Mouse (Mus musculus): ENCODE data around the gene Gm11733. TPM values are rescaled to one million over a fixed set of nuclear protein-coding genes. Genes with fewer than 3 reads are reported as not detected.

Gene Gm11733
- polyA plus RNA-seq, 1 experiment from 2014 or later: 0.13 TPM

- H3K27ac ChIP-seq (ENCODE audit: low read depth, low read length): no peak overlapping the region
- H3K36me3 ChIP-seq (ENCODE audit: control insufficient read depth, insufficient read depth, low read length): no peaks in the 10 kb centered on the region
- H3K4me3 ChIP-seq (ENCODE audit: low read depth, low read length): no peak overlapping the region
- no peak overlapping the region for H3K4me2 ChIP-seq
- no peak for ATAC-seq (replicated peaks; ENCODE audit: insufficient number of reproducible peaks, low FRiP score, low TSS enrichment)
- WGBS (ENCODE audit: insufficient replicate concordance): 65% methylated on average over 9 of the region's 9 CpGs
- no peaks in the 10 kb centered on the region for H3K9me3 ChIP-seq (replicated peaks; ENCODE audit: control insufficient read depth, low read length)
- no peak overlapping the region for H3K9ac ChIP-seq (ENCODE audit: low read depth, low read length)
- no peaks in the 10 kb centered on the region for H3K27me3 ChIP-seq (ENCODE audit: control insufficient read depth, insufficient read depth, low read length)
- H3K4me1 ChIP-seq (ENCODE audit: control insufficient read depth, insufficient read depth, low read length): no peaks in the 10 kb centered on the region
Measured at GRCm38 (mm10) chr11:117535491-117536304, 51.5 kb downstream of the Gm11733 start.

GRCm38 (mm10) chr11:117536586-117536985, 52.4 kb downstream of the Gm11733 start:
- Histone ChIP-seq H3K36me3 (ENCODE audit: control insufficient read depth, insufficient read depth, low read length) (no peaks in the 10 kb centered on the region), H3K4me2 (no peak overlapping the region), H3K27me3 (ENCODE audit: control insufficient read depth, insufficient read depth, low read length) (0 out of 2 replicates have a peak, but pooled peaks cover 3% of the 10 kb centered on the region), H3K4me1 (ENCODE audit: control insufficient read depth, insufficient read depth, low read length) (peaks cover 6% of the 10 kb centered on the region), H3K27ac (ENCODE audit: low read depth, low read length) (no peak overlapping the region), H3K9me3 (replicated peaks; ENCODE audit: control insufficient read depth, low read length) (no peaks in the 10 kb centered on the region), H3K9ac (ENCODE audit: low read depth, low read length) (no peak overlapping the region), H3K4me3 (ENCODE audit: low read depth, low read length) (no peak overlapping the region)
- no peak for ATAC-seq (replicated peaks; ENCODE audit: insufficient number of reproducible peaks, low FRiP score, low TSS enrichment)
- WGBS (ENCODE audit: insufficient replicate concordance): 48% methylated on average over 3 of the region's 3 CpGs

Other genes with a start within 250 kb of the Gm11733 start
- gene Tnrc6c, start 169.9 kb downstream of the Gm11733 start, polyA plus RNA-seq (2014; fragmentation: Nextera tagmentation; extraction: Ambion mirVana): 7.0 and 8.1 TPM in 2 replicates

All from heart, embryonic 11.5 days (tissue).